Mouse (Mus musculus): ENCODE results near the gene Zkscan3. TPM values are rescaled to one million over a fixed set of nuclear protein-coding genes. Genes with fewer than 3 reads are reported as not detected.
A peak's percentile ranks its signal among the peaks of the same experiment; 100 is the strongest.

Gene Zkscan3
- polyA plus RNA-seq, 1 experiment from 2014 or later, result 78.0 TPM

- Histone ChIP-seq H3K9ac (no peak overlapping the region), H3K27me3 (ENCODE audit: insufficient read depth, low read length) (no peaks in the 10 kb centered on the region), H3K27ac (ENCODE audit: low read depth) (no peak overlapping the region), H3K4me2 (no peak overlapping the region), H3K4me3 (ENCODE audit: low read depth, low read length) (no peak overlapping the region), H3K36me3 (ENCODE audit: insufficient read depth) (no peaks in the 10 kb centered on the region), H3K9me3 (ENCODE audit: low read depth, low read length) (no peaks in the 10 kb centered on the region), H3K4me1 (ENCODE audit: insufficient read depth) (no peaks in the 10 kb centered on the region)
- DNase-seq (no peak), ATAC-seq (ENCODE audit: insufficient read depth) (no peak)
- TF ChIP-seq CTCF (IDR thresholded peaks at IDR 0.05; ENCODE audit: low read depth), result no peak
- WGBS, result 59% methylated on average over 5 of the region's 5 CpGs
These were observed 20.7 kb upstream of the Zkscan3 start for GRCm38 (mm10) chr13:21423301-21423700.

DNA sequence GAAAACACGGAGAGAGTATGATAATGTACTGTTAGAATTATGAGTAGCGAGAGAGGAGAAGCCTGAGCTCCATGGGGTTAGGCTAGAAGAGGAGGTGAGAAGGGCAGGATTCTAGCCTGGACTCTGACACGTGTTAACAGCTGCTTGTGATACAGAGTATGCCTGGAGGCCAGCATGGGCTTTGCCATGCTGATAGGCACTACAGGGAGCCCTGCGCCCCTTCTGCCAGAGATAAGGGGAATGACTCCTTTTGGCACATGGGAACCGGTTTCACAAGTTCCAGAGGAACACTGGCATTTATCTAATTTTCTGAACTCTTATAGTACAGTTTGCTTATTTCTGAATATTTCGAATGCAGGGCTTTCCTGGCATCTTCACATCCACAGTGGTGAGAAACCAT, 16.3 kb upstream of the Zkscan3 start:
- Histone ChIP-seq H3K27ac (ENCODE audit: low read depth) (no peak overlapping the region; the same call in 1 of the 2 replicates), H3K9ac (no peak overlapping the region), H3K4me1 (ENCODE audit: insufficient read depth) (no peaks in the 10 kb centered on the region; the same call in 1 of the 2 replicates), H3K9me3 (ENCODE audit: low read depth, low read length) (no peaks in the 10 kb centered on the region), H3K4me3 (ENCODE audit: low read depth, low read length) (no peak overlapping the region), H3K36me3 (ENCODE audit: insufficient read depth) (no peaks in the 10 kb centered on the region), H3K4me2 (no peak overlapping the region), H3K27me3 (ENCODE audit: insufficient read depth, low read length) (no peaks in the 10 kb centered on the region)
- ATAC-seq (ENCODE audit: insufficient read depth) (no peak; the same call in 1 of the 2 replicates), DNase-seq (no peak)
- 44% methylated on average over 6 of the region's 6 CpGs for WGBS
- no peak for TF ChIP-seq CTCF (IDR thresholded peaks at IDR 0.05; ENCODE audit: low read depth)

- H3K4me3 ChIP-seq (ENCODE audit: low read depth, low read length), result no peak overlapping the region
- 76% methylated on average over 6 of the region's 6 CpGs for WGBS
- no peak overlapping the region for H3K27ac ChIP-seq (ENCODE audit: low read depth)
- no peak for TF ChIP-seq CTCF (IDR thresholded peaks at IDR 0.05; ENCODE audit: low read depth)
- ATAC-seq (ENCODE audit: insufficient read depth) (no peak), DNase-seq (no peak)
- H3K4me2 ChIP-seq, result no peak overlapping the region
- H3K4me1 ChIP-seq (ENCODE audit: insufficient read depth), result no peaks in the 10 kb centered on the region; the same call in 1 of the 2 replicates
- no peaks in the 10 kb centered on the region for H3K9me3 ChIP-seq (ENCODE audit: low read depth, low read length)
- H3K36me3 ChIP-seq (ENCODE audit: insufficient read depth), result no peaks in the 10 kb centered on the region
- H3K9ac ChIP-seq, result no peak overlapping the region
- no peaks in the 10 kb centered on the region for H3K27me3 ChIP-seq (ENCODE audit: insufficient read depth, low read length)
These were observed 14.9 kb upstream of the Zkscan3 start for GRCm38 (mm10) chr13:21417298-21418010.

DNA sequence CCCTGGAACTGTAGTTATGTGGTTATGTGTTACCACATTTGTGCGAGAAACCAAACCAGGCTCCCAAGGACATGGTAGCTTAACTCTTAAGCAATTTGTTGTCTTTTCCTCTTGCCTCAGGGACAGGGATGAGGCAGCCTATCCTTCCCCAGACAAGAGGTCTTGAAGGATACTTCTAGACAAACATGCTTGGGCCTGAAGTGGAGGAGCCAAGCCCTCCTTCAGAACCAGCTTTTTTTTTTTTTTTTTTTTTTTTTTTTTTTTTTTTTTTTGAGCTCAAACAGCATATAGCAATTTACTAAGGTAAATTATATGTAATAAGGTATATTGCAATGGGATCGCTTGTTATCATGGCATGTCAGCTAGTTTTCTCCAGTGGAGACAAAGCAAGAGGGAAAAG, 13.2 kb upstream of the Zkscan3 start:
- H3K27ac ChIP-seq (ENCODE audit: low read depth), result no peak overlapping the region
- 87% methylated on average over 2 of the region's 2 CpGs for WGBS

GRCm38 (mm10) chr13:21415266-21415665, 12.7 kb upstream of the Zkscan3 start:
- peak overlapping the region; percentile 31; the same call in 1 of the 2 replicates for H3K4me2 ChIP-seq
- TF ChIP-seq CTCF (IDR thresholded peaks at IDR 0.05; ENCODE audit: low read depth), result no peak
- WGBS, result 62% methylated on average over 4 of the region's 4 CpGs

More for the DNA sequence above, 13.2 kb upstream of the Zkscan3 start:
- Histone ChIP-seq H3K4me1 (ENCODE audit: insufficient read depth) (no peaks in the 10 kb centered on the region; the same call in 1 of the 2 replicates), H3K9me3 (ENCODE audit: low read depth, low read length) (no peaks in the 10 kb centered on the region), H3K27me3 (ENCODE audit: insufficient read depth, low read length) (no peaks in the 10 kb centered on the region), H3K9ac (no peak overlapping the region; the same call in 1 of the 2 replicates), H3K4me2 (no peak overlapping the region), H3K36me3 (ENCODE audit: insufficient read depth) (no peaks in the 10 kb centered on the region), H3K4me3 (ENCODE audit: low read depth, low read length) (no peak overlapping the region)
- no peak for TF ChIP-seq CTCF (IDR thresholded peaks at IDR 0.05; ENCODE audit: low read depth)
- DNase-seq (no peak), ATAC-seq (ENCODE audit: insufficient read depth) (no peak)

DNA sequence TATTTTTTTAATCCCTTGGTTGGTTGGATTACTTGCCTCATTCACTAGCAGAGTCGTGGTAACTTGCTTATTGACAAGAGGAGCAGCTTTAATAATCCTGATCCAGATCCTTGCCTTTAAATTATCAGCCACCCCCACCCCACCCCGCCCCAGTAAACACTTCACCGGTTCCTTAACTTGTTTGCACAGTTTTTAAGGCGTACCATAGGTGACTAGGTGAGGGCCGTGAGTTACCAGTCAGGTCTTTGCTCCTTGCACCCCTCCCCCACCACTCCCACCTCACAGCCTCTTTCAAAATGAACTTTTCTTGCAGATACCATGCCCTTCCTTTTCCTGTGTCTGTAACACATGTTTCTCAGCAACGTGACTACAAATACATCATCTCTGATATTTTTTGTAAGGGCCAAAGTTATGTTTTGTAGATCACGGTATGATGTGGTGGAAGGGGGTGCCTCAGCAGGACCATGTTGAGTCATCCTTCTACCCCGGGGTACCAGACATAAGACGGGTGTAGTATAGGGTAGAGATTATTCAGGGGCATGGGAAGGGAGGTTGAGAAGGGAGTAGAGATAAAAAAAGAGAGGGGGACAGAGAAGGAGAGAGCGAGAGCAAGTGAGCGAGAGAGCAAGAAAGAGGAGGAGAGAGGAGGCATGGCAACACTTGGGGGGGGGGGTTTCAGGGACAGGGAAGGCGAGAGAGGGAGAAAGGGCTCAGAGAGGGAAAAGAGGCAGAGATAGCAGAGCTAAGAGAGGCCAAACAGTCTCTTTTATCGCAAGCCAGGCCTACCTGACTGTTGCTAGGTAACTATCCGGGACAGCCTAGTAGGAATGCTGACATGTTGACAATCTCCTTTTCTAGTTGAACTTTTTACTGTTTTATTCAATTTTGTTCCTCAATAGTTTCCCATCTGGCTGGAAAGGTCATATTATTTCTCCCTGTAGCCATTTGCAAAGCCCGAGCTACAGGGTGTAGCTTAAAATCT, 12.0 kb upstream of the Zkscan3 start:
- H3K36me3 ChIP-seq (ENCODE audit: insufficient read depth), result no peaks in the 10 kb centered on the region
- no peak for TF ChIP-seq CTCF (IDR thresholded peaks at IDR 0.05; ENCODE audit: low read depth)
- ATAC-seq (ENCODE audit: insufficient read depth) (peak; percentile 47; the same call in 1 of the 2 replicates), DNase-seq (peak; percentile 19)
- H3K4me1 ChIP-seq (ENCODE audit: insufficient read depth), result no peaks in the 10 kb centered on the region; the same call in 1 of the 2 replicates
- WGBS, result 48% methylated on average over 15 of the region's 15 CpGs
- H3K27me3 ChIP-seq (ENCODE audit: insufficient read depth, low read length), result no peaks in the 10 kb centered on the region
- no peaks in the 10 kb centered on the region for H3K9me3 ChIP-seq (ENCODE audit: low read depth, low read length)
- peak overlapping the region; percentile 31 for H3K4me2 ChIP-seq
- no peak overlapping the region for H3K9ac ChIP-seq
- H3K4me3 ChIP-seq (ENCODE audit: low read depth, low read length), result no peak overlapping the region
- H3K27ac ChIP-seq (ENCODE audit: low read depth), result peak overlapping the region; percentile 58; the same call in 1 of the 2 replicates

More at GRCm38 (mm10) chr13:21415266-21415665, 12.7 kb upstream of the Zkscan3 start:
- no peak overlapping the region for H3K4me3 ChIP-seq (ENCODE audit: low read depth, low read length)
- no peak for ATAC-seq (ENCODE audit: insufficient read depth)
- no peaks in the 10 kb centered on the region; the same call in 1 of the 2 replicates for H3K4me1 ChIP-seq (ENCODE audit: insufficient read depth)
- H3K36me3 ChIP-seq (ENCODE audit: insufficient read depth), result no peaks in the 10 kb centered on the region
- no peak overlapping the region; the same call in 1 of the 2 replicates for H3K9ac ChIP-seq
- peak overlapping the region; percentile 0; the same call in 1 of the 2 replicates for H3K27ac ChIP-seq (ENCODE audit: low read depth)
- H3K27me3 ChIP-seq (ENCODE audit: insufficient read depth, low read length), result no peaks in the 10 kb centered on the region
- DNase-seq, result no peak
- no peaks in the 10 kb centered on the region for H3K9me3 ChIP-seq (ENCODE audit: low read depth, low read length)

All from lung, embryonic 14.5 days (tissue).